Mouse (Mus musculus): ENCODE data around the gene Prmt9. TPM values are rescaled to one million over a fixed set of nuclear protein-coding genes. Genes with fewer than 3 reads are reported as not detected.
A peak's percentile ranks its signal among the peaks of the same experiment; 100 is the strongest.

Prmt9 gene
- 9.7 TPM in 2 replicates for polyA plus RNA-seq (2015; fragmentation: Nextera tagmentation; extraction: Ambion mirVana)

DNA sequence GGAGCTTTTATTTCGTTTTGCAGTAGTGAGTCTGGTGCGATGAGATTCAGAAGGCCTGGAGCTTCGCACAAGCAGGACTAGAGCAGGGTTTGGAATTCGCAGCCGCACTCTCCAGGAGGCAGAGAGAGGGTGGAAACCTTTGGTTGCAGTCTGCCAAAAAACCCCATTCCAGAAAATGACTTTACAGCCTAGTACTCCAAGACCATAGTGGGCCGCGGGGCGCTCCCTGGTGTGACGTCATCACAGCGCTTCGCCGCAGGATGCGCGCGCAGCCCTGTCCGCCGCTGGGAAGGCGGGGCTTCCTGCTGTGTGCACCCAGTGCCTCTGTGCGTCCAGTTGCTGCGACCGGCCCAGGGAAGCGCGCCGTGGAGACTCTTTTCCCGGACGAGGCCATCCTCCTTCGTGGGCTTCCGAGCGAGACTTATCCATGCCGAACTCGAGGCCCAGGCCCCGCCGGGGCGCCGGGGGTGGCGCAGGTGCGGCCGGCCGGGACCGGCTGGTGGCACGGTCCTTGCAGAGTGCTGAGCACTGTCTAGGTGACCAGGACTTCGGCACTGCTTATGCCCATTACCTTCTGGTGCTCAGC is at the start of gene Prmt9:
Gene Prmt9 (plus strand): TSS at position 277 of the 586 bp plus-strand sequence.
- no peak for TF ChIP-seq CTCF (IDR thresholded peaks at IDR 0.05; ENCODE audit: low read depth)
- 3% methylated on average over 42 of the region's 42 CpGs for WGBS
- Histone ChIP-seq H3K9ac (ENCODE audit: low read length) (peak within 1 kb of the TSS; percentile 90), H3K9me3 (ENCODE audit: control insufficient read depth, low read length) (0 out of 2 replicates have a peak, but pooled peaks cover 3% of the 10 kb centered on the region), H3K4me1 (replicated peaks; ENCODE audit: control insufficient read depth, insufficient read depth) (no peaks in the 10 kb centered on the region), H3K27ac (replicated peaks) (peak within 1 kb of the TSS; percentile 95), H3K4me2 (replicated peaks; ENCODE audit: low read depth) (peak within 1 kb of the TSS; percentile 82), H3K27me3 (ENCODE audit: control insufficient read depth, insufficient read depth, low read length) (no peaks in the 10 kb centered on the region), H3K36me3 (ENCODE audit: control insufficient read depth, insufficient read depth, low read length) (peaks cover 3% of the 10 kb centered on the region; the same call in 1 of the 2 replicates), H3K4me3 (ENCODE audit: low read depth, low read length) (peak within 1 kb of the TSS; percentile 90)
- peak; percentile 98 for ATAC-seq (ENCODE audit: low FRiP score, low TSS enrichment)
- DNase-seq (ENCODE audit: low spot score) = peak; percentile 93

DNA sequence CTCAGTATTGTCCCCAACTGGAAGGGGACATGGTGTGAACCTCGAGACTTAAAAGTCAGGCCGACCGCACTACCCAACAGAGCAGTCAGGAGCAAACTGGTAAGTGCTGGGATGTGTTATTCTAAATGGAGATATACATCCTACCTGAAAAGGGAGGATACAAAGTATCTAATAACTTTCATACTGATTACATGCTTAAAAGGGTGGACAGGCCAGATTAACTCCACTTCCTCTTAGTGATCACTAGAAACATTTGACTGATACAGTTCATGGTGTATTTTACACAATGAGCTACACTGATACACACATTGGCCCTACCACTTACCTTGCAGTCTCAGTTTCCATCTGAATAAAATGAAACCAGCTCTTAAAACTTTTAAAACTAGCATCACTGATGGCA is 48.9 kb upstream of the Prmt9 start:
- no peak for TF ChIP-seq EP300 (optimal IDR thresholded peaks at IDR 0.05)
- no peak for TF ChIP-seq CTCF (IDR thresholded peaks at IDR 0.05; ENCODE audit: low read depth)

DNA sequence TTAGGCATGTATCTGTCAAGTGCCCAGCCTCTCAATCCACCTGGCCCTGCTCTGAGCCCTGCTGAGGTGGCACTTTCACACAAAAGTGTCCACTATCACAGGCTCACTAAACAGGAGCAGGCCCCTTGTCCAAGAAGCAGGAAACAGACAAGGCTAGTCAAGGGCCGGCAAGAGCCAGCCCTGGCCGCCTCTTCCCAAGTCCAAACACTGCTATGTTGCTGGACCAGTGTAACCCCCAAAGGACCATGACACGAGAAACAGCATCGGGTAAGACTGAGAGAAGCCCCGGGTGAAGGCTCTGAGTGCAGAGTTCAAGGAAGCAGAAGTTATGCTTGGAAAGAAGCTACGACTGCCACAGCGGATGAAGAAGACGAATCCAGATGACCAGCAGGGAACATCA is 48.1 kb upstream of the Prmt9 start:
- Histone ChIP-seq H3K4me1 (replicated peaks; ENCODE audit: control insufficient read depth, insufficient read depth) (no peaks in the 10 kb centered on the region), H3K27me3 (ENCODE audit: control insufficient read depth, insufficient read depth, low read length) (no peaks in the 10 kb centered on the region), H3K9me3 (ENCODE audit: control insufficient read depth, low read length) (no peaks in the 10 kb centered on the region), H3K9ac (ENCODE audit: low read length) (no peak overlapping the region), H3K4me3 (ENCODE audit: low read depth, low read length) (no peak overlapping the region), H3K4me2 (replicated peaks; ENCODE audit: low read depth) (no peak overlapping the region), H3K36me3 (ENCODE audit: control insufficient read depth, insufficient read depth, low read length) (no peaks in the 10 kb centered on the region), H3K27ac (replicated peaks) (no peak overlapping the region)
- WGBS = 79% methylated on average over 8 of the region's 8 CpGs
- ATAC-seq (ENCODE audit: low FRiP score, low TSS enrichment) (no peak), DNase-seq (ENCODE audit: low spot score) (no peak)
- TF ChIP-seq EP300 (optimal IDR thresholded peaks at IDR 0.05) (no peak), CTCF (IDR thresholded peaks at IDR 0.05; ENCODE audit: low read depth) (no peak)

More for the DNA sequence above, 48.9 kb upstream of the Prmt9 start:
- no peak for ATAC-seq (ENCODE audit: low FRiP score, low TSS enrichment)
- Histone ChIP-seq H3K27me3 (ENCODE audit: control insufficient read depth, insufficient read depth, low read length) (no peaks in the 10 kb centered on the region), H3K9me3 (ENCODE audit: control insufficient read depth, low read length) (no peaks in the 10 kb centered on the region), H3K9ac (ENCODE audit: low read length) (no peak overlapping the region), H3K36me3 (ENCODE audit: control insufficient read depth, insufficient read depth, low read length) (no peaks in the 10 kb centered on the region), H3K4me2 (replicated peaks; ENCODE audit: low read depth) (no peak overlapping the region), H3K4me1 (replicated peaks; ENCODE audit: control insufficient read depth, insufficient read depth) (no peaks in the 10 kb centered on the region), H3K27ac (replicated peaks) (no peak overlapping the region), H3K4me3 (ENCODE audit: low read depth, low read length) (no peak overlapping the region)
- no peak for DNase-seq (ENCODE audit: low spot score)
- WGBS = 93% methylated on average over 3 of the region's 3 CpGs

DNA sequence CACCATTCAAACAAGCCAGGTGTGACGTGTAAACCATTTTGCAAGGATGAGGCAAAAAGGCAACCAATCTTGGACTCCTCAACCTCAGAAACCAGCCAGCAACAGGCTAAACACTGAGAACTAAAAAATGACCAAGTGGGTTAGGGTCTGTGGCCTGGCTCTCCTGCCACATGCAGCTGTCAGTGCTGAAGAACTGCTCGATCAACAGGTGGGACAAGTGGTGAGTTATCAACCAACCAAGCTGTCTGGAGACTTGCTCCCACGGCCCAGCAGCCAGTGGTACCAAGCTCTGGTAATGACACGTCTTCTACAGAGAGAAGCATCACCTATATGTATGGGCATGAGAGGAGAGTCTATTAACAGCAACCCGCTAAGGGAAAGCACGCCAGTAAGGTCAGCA is 46.6 kb upstream of the Prmt9 start:
- no peaks in the 10 kb centered on the region for H3K4me1 ChIP-seq (replicated peaks; ENCODE audit: control insufficient read depth, insufficient read depth)
- H3K4me3 ChIP-seq (ENCODE audit: low read depth, low read length) = no peak overlapping the region
- 92% methylated on average over 6 of the region's 6 CpGs for WGBS
- H3K27ac ChIP-seq (replicated peaks) = no peak overlapping the region
- H3K9me3 ChIP-seq (ENCODE audit: control insufficient read depth, low read length) = no peaks in the 10 kb centered on the region
- no peak overlapping the region for H3K4me2 ChIP-seq (replicated peaks; ENCODE audit: low read depth)
- ATAC-seq (ENCODE audit: low FRiP score, low TSS enrichment) (no peak), DNase-seq (ENCODE audit: low spot score) (no peak)
- TF ChIP-seq CTCF (IDR thresholded peaks at IDR 0.05; ENCODE audit: low read depth) (no peak), EP300 (optimal IDR thresholded peaks at IDR 0.05) (no peak)
- H3K9ac ChIP-seq (ENCODE audit: low read length) = no peak overlapping the region
- no peaks in the 10 kb centered on the region for H3K27me3 ChIP-seq (ENCODE audit: control insufficient read depth, insufficient read depth, low read length)
- no peaks in the 10 kb centered on the region for H3K36me3 ChIP-seq (ENCODE audit: control insufficient read depth, insufficient read depth, low read length)

DNA sequence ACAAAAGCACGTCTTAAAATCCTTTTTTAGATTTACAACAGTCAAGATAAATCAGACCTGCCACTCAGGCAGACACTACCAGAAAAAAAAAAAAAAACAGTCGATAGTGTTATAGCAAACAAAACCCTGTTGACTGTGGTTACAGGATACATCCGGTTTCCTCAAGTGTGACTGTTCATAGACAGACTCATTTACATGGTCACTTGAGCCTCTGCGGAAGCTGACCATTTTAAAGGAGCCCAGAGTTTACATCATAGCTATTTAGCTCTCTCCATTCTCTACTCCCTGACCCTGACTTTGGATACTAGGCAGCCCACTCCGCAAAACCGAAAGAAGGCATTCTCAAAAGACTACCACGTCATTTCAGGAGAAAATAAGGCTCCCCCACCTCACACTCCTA is 42.7 kb upstream of the Prmt9 start:
- Histone ChIP-seq H3K4me3 (ENCODE audit: low read depth, low read length) (no peak overlapping the region), H3K27ac (replicated peaks) (no peak overlapping the region), H3K4me2 (replicated peaks; ENCODE audit: low read depth) (no peak overlapping the region), H3K4me1 (replicated peaks; ENCODE audit: control insufficient read depth, insufficient read depth) (no peaks in the 10 kb centered on the region), H3K9me3 (ENCODE audit: control insufficient read depth, low read length) (no peaks in the 10 kb centered on the region), H3K27me3 (ENCODE audit: control insufficient read depth, insufficient read depth, low read length) (no peaks in the 10 kb centered on the region), H3K9ac (ENCODE audit: low read length) (no peak overlapping the region), H3K36me3 (ENCODE audit: control insufficient read depth, insufficient read depth, low read length) (no peaks in the 10 kb centered on the region)
- WGBS = 60% methylated on average over 7 of the region's 7 CpGs
- no peak for DNase-seq (ENCODE audit: low spot score)
- TF ChIP-seq CTCF (IDR thresholded peaks at IDR 0.05; ENCODE audit: low read depth) = no peak
- TF ChIP-seq EP300 (optimal IDR thresholded peaks at IDR 0.05) = no peak
- ATAC-seq (ENCODE audit: low FRiP score, low TSS enrichment) = 0 out of 2 replicates have a peak, but pooled peaks have one; percentile 27

DNA sequence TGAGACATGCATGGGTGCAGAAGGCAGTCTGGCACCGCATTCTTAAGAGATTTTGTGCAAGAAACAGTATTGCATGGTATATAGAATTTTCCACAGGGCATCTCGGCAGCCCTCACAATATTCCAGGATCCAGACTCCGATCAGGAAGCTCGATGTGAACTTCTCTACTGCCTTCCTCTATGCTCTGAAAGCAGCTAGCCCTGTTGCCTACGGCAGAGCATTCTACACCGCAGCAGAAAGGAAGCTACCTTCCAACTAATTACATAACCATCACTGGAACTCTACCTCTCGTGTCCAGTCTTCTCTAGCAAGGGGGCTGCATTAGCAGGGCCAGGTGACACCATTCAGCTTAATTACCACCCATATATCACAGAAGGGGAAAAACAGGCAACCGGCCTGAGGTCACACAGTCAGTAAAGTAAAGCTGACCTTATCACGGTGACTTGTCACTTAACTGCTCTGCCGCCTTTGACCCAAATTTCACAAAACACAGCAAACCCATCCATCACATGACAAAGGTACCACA is 41.6 kb upstream of the Prmt9 start:
- H3K4me2 ChIP-seq (replicated peaks; ENCODE audit: low read depth) = no peak overlapping the region
- H3K36me3 ChIP-seq (ENCODE audit: control insufficient read depth, insufficient read depth, low read length) = no peaks in the 10 kb centered on the region
- no peak overlapping the region for H3K4me3 ChIP-seq (ENCODE audit: low read depth, low read length)
- no peaks in the 10 kb centered on the region for H3K27me3 ChIP-seq (ENCODE audit: control insufficient read depth, insufficient read depth, low read length)
- no peak overlapping the region for H3K9ac ChIP-seq (ENCODE audit: low read length)
- ATAC-seq (ENCODE audit: low FRiP score, low TSS enrichment) (no peak), DNase-seq (ENCODE audit: low spot score) (no peak)
- no peaks in the 10 kb centered on the region; the same call in 1 of the 2 replicates for H3K4me1 ChIP-seq (replicated peaks; ENCODE audit: control insufficient read depth, insufficient read depth)
- H3K9me3 ChIP-seq (ENCODE audit: control insufficient read depth, low read length) = no peaks in the 10 kb centered on the region
- 68% methylated on average over 10 of the region's 10 CpGs for WGBS
- H3K27ac ChIP-seq (replicated peaks) = no peak overlapping the region
- no peak for TF ChIP-seq CTCF (IDR thresholded peaks at IDR 0.05; ENCODE audit: low read depth)
